Mouse (Mus musculus) neural tube, embryonic 11.5 days (tissue): ENCODE measurements around the gene Kif3b. TPM values are rescaled to one million over a fixed set of nuclear protein-coding genes. Genes with fewer than 3 reads are reported as not detected.

Source experiments
- ATAC-seq: fragments of 200-750 bp; cut with Nextera tagmentation; 2 replicates; pipeline ENCODE4 v1.8.0; 2017; ENCODE audit warnings: moderate number of reproducible peaks, mild to moderate bottlenecking, moderate TSS enrichment, moderate library complexity; ENCODE audit not compliant: insufficient read depth, low FRiP score, low TSS enrichment
- DNase-seq: peaks from one replicate; pipeline ENCODE4 v3.0.0-alpha.2; 2015; ENCODE audit warnings: low spot score
- H3K27ac ChIP-seq: fragments of 300-500 bp; sonication (generic); 2 replicates; pipeline ENCODE4 v1.5.1; 2014; ENCODE audit warnings: low read depth, mild to moderate bottlenecking, low read length
- H3K27me3 ChIP-seq: fragments of 300-500 bp; sonication (generic); 2 replicates; pipeline ENCODE4 v1.6.1; 2014; ENCODE audit warnings: mild to moderate bottlenecking, low read length, mixed read lengths; ENCODE audit not compliant: control insufficient read depth, insufficient read depth
- H3K36me3 ChIP-seq: fragments of 300-500 bp; sonication (generic); 2 replicates; pipeline ENCODE4 v1.6.1; 2014; ENCODE audit warnings: mild to moderate bottlenecking, low read length, moderate library complexity, mixed read lengths; ENCODE audit not compliant: control insufficient read depth, insufficient read depth
- H3K4me1 ChIP-seq: fragments of 300-500 bp; sonication (generic); 2 replicates; pipeline ENCODE4 v1.6.1; 2014; ENCODE audit warnings: low read length, mixed read lengths; ENCODE audit not compliant: control insufficient read depth, insufficient read depth
- H3K4me2 ChIP-seq: fragments of 300-500 bp; sonication (generic); 2 replicates; pipeline ENCODE4 v1.6.1; 2014; ENCODE audit warnings: low read depth, mild to moderate bottlenecking, moderate library complexity
- H3K4me3 ChIP-seq: fragments of 300-500 bp; sonication (generic); 2 replicates; pipeline ENCODE4 v1.5.1; 2014; ENCODE audit warnings: low read depth, low read length
- H3K9ac ChIP-seq: fragments of 300-500 bp; sonication (generic); 2 replicates; pipeline ENCODE4 v1.6.1; 2014; ENCODE audit warnings: mild to moderate bottlenecking, low read length
- H3K9me3 ChIP-seq: fragments of 300-500 bp; sonication (generic); 2 replicates; pipeline ENCODE4 v1.6.1; 2016; ENCODE audit warnings: low read length; ENCODE audit not compliant: control insufficient read depth
- WGBS: fragments of 180-500 bp; shearing (Covaris S2); extraction: QIAGEN DNeasy Blood & Tissue Kit; methylation state at CpG from one replicate; pipeline ENCODE4 v1.1.7; 2014; 5-methylcytosine and 5-hydroxymethylcytosine counted together
- polyA plus RNA-seq: library from polyadenylated mRNA; unstranded; fragments of >200 nt; fragmentation: Nextera tagmentation; extraction: Ambion mirVana; gene quantifications from 2 replicates; pipeline ENCODE4 v1.2.1, GENCODE M21; 2014

Gene Kif3b
- polyA plus RNA-seq, 1 experiment from 2014 or later: 8.6 TPM

DNA sequence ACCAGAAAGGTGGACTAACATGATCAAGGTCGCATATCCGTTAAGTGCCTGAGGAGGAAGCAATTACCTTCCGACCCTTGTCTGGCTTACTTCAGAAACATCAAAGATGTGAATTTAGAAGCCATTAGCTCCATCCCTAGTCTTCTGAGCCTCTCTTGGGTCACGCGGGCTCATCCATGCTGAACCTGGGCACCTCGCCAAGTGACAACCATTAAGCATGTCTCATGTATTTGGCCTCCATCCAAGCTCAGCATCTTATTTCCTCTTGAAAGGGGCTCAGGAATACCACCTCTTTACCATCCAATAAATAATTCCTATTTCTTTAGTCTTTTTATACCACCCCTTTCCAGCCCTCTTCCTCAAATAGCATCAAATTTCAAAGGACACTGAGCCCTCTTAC is 3.4 kb upstream of the Kif3b start:
- no peaks in the 10 kb centered on the region for H3K27me3 ChIP-seq
- ATAC-seq: no peak
- H3K27ac ChIP-seq: no peak overlapping the region
- WGBS: 65% methylated on average over 6 of the region's 6 CpGs
- H3K9me3 ChIP-seq: no peaks in the 10 kb centered on the region
- H3K4me2 ChIP-seq: no peak overlapping the region
- H3K36me3 ChIP-seq: no peaks in the 10 kb centered on the region
- no peak overlapping the region for H3K9ac ChIP-seq
- peak; percentile 33 for DNase-seq
- no peak overlapping the region for H3K4me3 ChIP-seq
- H3K4me1 ChIP-seq: peaks cover 4% of the 10 kb centered on the region; the same call in 1 of the 2 replicates

DNA sequence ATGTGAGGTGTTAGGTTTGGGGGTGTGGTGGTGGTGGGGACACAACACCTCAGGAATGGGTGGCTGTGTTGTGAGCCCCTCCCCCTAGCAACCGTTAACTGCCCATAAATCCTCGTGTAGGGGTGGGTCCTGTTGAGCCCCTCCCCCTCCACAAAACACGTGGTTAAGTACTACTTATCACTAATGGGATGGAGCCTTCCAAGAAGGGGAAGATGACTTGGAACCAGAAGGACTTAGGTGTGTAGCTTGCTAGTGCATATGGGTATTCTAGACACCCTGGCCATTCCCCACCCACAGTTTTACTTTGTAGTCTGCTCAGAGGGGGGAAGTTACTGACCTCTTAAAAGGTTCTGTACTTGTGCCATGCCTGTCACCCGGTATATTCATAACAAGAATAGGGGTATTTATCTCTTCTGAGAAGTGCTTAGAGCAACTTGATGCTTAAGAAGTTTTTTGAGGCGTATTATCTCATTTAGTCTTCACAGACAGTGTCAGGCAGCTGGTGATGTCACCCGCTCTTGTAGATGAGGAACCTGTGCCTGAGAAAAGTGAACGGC is 1.2 kb downstream of the Kif3b start:
- Histone ChIP-seq H3K36me3 (no peaks in the 10 kb centered on the region), H3K9ac (no peak overlapping the region), H3K9me3 (no peaks in the 10 kb centered on the region), H3K4me1 (peaks cover 4% of the 10 kb centered on the region; the same call in 1 of the 2 replicates), H3K4me3 (peak overlapping the region; percentile 66), H3K4me2 (peak overlapping the region; percentile 71), H3K27me3 (no peaks in the 10 kb centered on the region), H3K27ac (no peak overlapping the region)
- DNase-seq (no peak), ATAC-seq (no peak)
- 48% methylated on average over 7 of the region's 7 CpGs for WGBS

DNA sequence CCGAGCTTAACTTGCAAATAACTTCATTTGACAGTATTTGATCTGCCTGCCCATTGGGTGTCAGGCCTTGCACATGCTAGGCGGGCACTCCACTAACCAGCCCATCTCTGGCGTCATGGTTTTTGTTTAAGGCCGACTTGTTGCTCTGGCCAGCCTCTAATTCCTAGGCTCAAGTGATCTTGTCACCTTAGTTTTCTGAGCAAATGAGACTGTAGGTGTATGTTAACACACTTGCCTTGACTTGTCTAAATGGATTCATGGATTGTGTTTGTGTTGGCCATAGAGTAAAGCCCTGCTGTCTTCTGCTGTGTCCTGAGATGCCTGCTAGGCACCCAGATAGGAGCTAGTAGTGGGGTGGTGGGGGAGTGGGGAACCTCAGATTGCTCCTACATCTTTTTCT is 4.0 kb downstream of the Kif3b start:
- WGBS: 87% methylated on average over 4 of the region's 4 CpGs
- ATAC-seq: no peak
- no peaks in the 10 kb centered on the region for H3K27me3 ChIP-seq
- no peak overlapping the region for H3K4me3 ChIP-seq
- H3K27ac ChIP-seq: no peak overlapping the region
- H3K4me2 ChIP-seq: no peak overlapping the region
- no peak for DNase-seq
- no peaks in the 10 kb centered on the region for H3K9me3 ChIP-seq
- H3K4me1 ChIP-seq: peaks cover 4% of the 10 kb centered on the region; the same call in 1 of the 2 replicates
- no peak overlapping the region for H3K9ac ChIP-seq
- no peaks in the 10 kb centered on the region for H3K36me3 ChIP-seq

DNA sequence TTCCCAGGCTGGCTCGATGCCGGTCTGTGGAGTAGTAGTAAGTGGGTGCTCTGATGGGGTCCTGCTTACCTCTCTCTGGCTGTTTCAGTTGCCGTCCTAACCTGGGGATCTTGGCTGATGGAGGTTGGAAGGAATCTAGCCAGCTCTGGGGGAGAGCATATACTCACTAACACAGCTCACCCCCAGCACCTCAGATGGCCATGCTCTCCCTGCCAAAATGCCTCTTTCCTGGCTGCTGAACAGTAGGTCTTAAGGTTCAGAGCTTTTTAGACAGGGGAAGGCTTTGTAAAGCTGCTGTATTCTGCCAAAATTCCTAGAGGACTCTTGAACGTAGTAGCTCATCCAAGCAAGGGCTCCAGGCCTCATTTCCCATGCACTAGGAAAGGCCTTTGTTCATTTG is 6.6 kb downstream of the Kif3b start:
- Histone ChIP-seq H3K27me3 (no peaks in the 10 kb centered on the region), H3K4me3 (no peak overlapping the region), H3K4me2 (no peak overlapping the region), H3K4me1 (no peaks in the 10 kb centered on the region), H3K9ac (no peak overlapping the region), H3K9me3 (no peaks in the 10 kb centered on the region), H3K27ac (no peak overlapping the region), H3K36me3 (no peaks in the 10 kb centered on the region)
- WGBS: 87% methylated on average over 4 of the region's 4 CpGs
- ATAC-seq: no peak
- no peak for DNase-seq

DNA sequence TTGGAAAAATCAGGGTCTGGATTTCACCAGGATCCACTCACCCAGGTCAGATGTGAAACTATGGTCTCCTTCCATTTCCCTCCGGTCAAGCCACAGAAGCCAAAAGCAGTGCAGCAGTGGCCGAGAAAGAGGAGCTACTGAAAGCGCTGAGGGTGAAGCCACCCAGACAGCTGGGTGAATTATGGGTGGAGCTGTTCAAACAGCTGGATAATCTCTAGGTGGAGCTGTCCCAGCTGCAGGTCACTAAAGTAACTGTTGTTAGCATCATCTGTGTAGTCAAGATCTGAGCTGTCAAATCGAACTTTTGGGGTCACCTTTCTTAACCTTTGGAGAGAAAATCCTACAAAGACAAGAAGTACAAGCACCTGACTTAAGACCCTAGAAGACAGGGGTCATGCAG is 7.2 kb downstream of the Kif3b start:
- WGBS: 71% methylated on average over 4 of the region's 4 CpGs
- no peak overlapping the region for H3K4me3 ChIP-seq
- no peak for DNase-seq
- ATAC-seq: no peak
- no peak overlapping the region for H3K27ac ChIP-seq
- no peak overlapping the region for H3K9ac ChIP-seq
- H3K4me1 ChIP-seq: no peaks in the 10 kb centered on the region
- H3K4me2 ChIP-seq: no peak overlapping the region
- no peaks in the 10 kb centered on the region for H3K27me3 ChIP-seq
- H3K9me3 ChIP-seq: no peaks in the 10 kb centered on the region
- H3K36me3 ChIP-seq: no peaks in the 10 kb centered on the region

DNA sequence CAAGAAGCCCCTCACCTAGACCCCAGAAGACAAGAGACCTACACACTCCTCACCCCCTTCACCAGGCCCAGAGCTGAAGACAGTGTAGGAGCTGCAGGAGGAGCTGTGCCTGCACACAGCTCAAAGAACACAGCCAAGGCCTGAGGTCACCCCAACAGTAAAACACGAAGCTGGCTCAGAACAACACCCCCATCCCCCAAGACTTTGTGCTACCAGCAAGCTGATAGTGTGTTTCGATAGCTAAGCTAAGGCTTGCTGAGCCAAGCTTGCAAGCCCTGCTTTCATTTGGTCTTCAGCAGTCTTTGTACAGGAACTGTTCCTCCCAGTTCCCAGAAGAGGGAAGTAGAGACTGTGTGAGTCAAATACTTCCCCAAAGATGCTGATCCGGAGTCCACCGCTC is 7.7 kb downstream of the Kif3b start:
- 79% methylated on average over 4 of the region's 4 CpGs for WGBS
- DNase-seq (no peak), ATAC-seq (no peak)
- Histone ChIP-seq H3K36me3 (no peaks in the 10 kb centered on the region), H3K9ac (no peak overlapping the region), H3K27me3 (no peaks in the 10 kb centered on the region), H3K27ac (no peak overlapping the region), H3K4me3 (no peak overlapping the region), H3K9me3 (no peaks in the 10 kb centered on the region), H3K4me1 (no peaks in the 10 kb centered on the region), H3K4me2 (no peak overlapping the region)

DNA sequence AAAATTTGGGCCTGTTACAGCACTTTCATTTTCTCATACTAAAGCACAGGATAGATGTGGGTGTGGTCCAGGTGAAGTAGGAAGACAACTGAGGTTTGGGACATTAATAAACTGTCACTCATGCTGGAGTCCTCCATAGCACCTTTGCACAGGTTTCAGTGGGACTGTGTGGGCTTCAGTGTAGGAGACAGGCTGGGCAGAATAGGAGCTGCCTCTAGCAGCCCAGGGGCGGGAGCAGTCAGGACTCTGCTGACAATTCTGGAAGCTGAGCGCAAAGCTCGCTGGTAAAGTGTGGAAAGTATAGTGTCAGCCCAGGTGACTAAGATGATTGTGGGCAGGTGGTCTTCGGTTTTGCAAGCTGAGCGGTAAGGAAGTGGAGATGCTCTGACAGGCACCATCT is 9.9 kb downstream of the Kif3b start:
- Histone ChIP-seq H3K9ac (no peak overlapping the region), H3K9me3 (no peaks in the 10 kb centered on the region), H3K27me3 (no peaks in the 10 kb centered on the region), H3K36me3 (no peaks in the 10 kb centered on the region), H3K4me3 (no peak overlapping the region), H3K4me1 (no peaks in the 10 kb centered on the region), H3K27ac (no peak overlapping the region), H3K4me2 (no peak overlapping the region)
- WGBS: 94% methylated on average over 5 of the region's 5 CpGs
- no peak for DNase-seq
- ATAC-seq: no peak

DNA sequence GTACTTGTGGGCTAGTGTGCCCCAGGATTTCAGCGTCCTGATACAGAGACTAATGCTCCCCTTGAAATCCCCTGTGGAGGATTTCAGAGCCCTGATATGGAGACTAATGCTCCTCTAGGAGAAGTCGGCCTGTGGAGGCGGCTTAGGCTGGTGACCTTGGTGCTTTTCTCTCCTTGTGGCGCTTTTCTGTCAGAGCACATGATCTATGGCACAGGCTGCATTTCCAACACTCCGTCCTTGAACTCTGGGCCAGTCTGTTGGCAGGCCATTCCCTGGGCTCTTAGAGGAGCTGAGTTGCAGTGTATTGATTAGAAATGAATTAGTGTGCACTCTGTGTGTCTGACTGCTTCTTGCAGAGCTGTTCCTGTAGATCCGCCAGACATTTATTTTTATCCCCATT is 14.0 kb downstream of the Kif3b start:
- Histone ChIP-seq H3K9ac (no peak overlapping the region), H3K4me2 (no peak overlapping the region), H3K27me3 (no peaks in the 10 kb centered on the region), H3K4me1 (no peaks in the 10 kb centered on the region), H3K4me3 (no peak overlapping the region), H3K27ac (0 out of 2 replicates have a peak overlapping the region, but pooled peaks have one; percentile 34), H3K36me3 (no peaks in the 10 kb centered on the region), H3K9me3 (no peaks in the 10 kb centered on the region)
- WGBS: 73% methylated on average over 6 of the region's 6 CpGs
- peak; percentile 29 for DNase-seq
- no peak for ATAC-seq

DNA sequence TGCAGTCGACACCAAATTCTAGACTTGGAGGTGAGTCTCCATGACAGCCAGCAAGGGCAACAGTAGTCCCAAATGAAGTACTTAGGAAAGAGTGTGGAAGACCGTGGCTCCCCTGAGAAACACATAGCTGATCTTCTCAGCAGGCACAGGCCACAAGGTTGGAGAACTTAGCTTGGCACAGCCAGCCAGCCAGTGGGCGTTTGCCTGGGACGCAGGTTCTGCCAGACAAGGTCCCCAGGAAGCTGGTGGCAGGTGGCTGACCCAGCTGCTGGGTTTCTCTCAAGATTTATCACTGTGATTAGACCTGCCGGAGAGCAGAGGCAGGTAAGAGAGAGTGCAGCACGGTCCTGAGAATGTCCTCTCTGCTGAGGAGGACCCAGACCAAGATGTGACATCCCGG is 17.4 kb downstream of the Kif3b start:
- WGBS: 78% methylated on average over 7 of the region's 7 CpGs

More for the DNA sequence above, 17.4 kb downstream of the Kif3b start:
- ATAC-seq (no peak), DNase-seq (no peak)
- Histone ChIP-seq H3K9me3 (no peaks in the 10 kb centered on the region), H3K4me2 (no peak overlapping the region), H3K9ac (no peak overlapping the region), H3K4me1 (no peaks in the 10 kb centered on the region), H3K27me3 (no peaks in the 10 kb centered on the region), H3K4me3 (no peak overlapping the region), H3K27ac (no peak overlapping the region), H3K36me3 (no peaks in the 10 kb centered on the region)
